Mouse (Mus musculus): ENCODE data around the gene Adgrl3. TPM values are rescaled to one million over a fixed set of nuclear protein-coding genes. Genes with fewer than 3 reads are reported as not detected.
A peak's percentile ranks its signal among the peaks of the same experiment; 100 is the strongest.

Gene Adgrl3
- polyA plus RNA-seq, 1 experiment, result 15.8 TPM

DNA sequence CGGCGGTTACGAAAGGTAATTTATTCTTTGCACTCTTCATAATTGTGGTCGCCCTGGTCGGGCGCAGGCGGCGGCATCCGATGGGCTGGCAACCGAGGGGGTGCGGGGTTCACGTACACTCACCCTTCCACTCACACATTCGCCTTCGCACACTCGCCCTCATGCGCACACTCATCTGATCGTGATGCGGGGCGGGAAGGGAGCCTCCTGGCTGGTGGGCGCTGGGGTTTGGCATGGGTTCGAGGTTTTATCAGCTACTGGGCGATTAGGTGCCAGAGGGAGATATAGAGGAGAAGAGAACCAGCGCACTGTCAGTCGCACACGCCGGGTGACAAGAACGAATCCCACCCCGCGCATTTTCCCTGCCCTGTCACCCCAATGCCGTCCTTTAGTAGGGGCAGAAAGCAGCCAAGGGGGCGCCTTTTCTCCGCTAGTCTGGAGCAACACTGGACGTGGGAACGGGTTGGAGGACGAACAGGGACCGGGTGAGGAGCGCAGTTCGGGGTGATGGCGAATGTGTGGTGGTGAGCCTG is 1.5 kb downstream of the Adgrl3 start:
- Histone ChIP-seq H3K27me3 (ENCODE audit: control insufficient read depth, insufficient read depth, insufficient read length) (no peaks in the 10 kb centered on the region), H3K79me2 (ENCODE audit: control insufficient read depth, insufficient read depth) (peaks cover 50% of the 10 kb centered on the region), H3ac (ENCODE audit: control insufficient read depth, insufficient read length) (peak overlapping the region; percentile 89), H3K4me3 (peak overlapping the region; percentile 99), H3K4me2 (ENCODE audit: low read depth) (peak overlapping the region; percentile 89), H3K36me3 (ENCODE audit: control insufficient read depth, insufficient read depth) (no peaks in the 10 kb centered on the region)
- peak; percentile 35 for TF ChIP-seq POLR2A (IDR thresholded peaks at IDR 0.05; ENCODE audit: insufficient read length, low read depth)
- TF ChIP-seq USF1 (IDR thresholded peaks at IDR 0.05; ENCODE audit: low read depth), result no peak

DNA sequence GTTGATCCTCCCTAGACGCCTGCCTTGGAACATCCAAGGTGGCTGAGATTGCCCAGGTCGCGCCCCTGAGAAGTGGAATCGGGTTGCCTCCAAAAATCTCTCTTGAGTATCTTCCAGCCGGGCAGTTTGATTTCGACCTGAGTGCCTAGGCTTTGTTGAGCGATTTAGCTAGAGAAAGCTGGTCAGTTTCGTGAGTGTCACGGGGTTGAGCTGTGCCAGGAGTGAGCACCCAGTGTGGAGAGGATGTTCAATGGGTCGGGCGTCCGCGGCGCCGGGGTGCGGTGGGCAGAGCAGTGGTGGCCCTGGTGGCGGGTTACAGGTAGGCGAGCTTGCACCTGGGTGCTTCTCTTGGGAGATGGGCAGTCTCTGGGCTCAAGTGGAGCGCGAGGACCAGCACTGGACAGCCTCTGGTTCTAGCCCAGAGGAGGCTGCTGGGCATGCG is 1.9 kb downstream of the Adgrl3 start:
- no peak for TF ChIP-seq REST (IDR thresholded peaks at IDR 0.05; ENCODE audit: insufficient read depth, insufficient read length)
- TF ChIP-seq TCF3 (IDR thresholded peaks at IDR 0.05; ENCODE audit: insufficient read length, low read depth), result no peak
- no peak for TF ChIP-seq E2F4 (IDR thresholded peaks at IDR 0.05; ENCODE audit: insufficient read depth)
- TF ChIP-seq POLR2AphosphoS2 (IDR thresholded peaks at IDR 0.05; ENCODE audit: insufficient read length, low read depth), result no peak
- TF ChIP-seq MAX (IDR thresholded peaks at IDR 0.05; ENCODE audit: low read depth), result no peak
- Histone ChIP-seq H3K79me2 (ENCODE audit: control insufficient read depth, insufficient read depth) (peaks cover 55% of the 10 kb centered on the region), H3K27me3 (ENCODE audit: control insufficient read depth, insufficient read depth, insufficient read length) (no peaks in the 10 kb centered on the region), H3ac (ENCODE audit: control insufficient read depth, insufficient read length) (peak overlapping the region; percentile 89), H3K36me3 (ENCODE audit: control insufficient read depth, insufficient read depth) (no peaks in the 10 kb centered on the region), H3K4me2 (ENCODE audit: low read depth) (peak overlapping the region; percentile 89), H3K4me3 (peak overlapping the region; percentile 99)

DNA sequence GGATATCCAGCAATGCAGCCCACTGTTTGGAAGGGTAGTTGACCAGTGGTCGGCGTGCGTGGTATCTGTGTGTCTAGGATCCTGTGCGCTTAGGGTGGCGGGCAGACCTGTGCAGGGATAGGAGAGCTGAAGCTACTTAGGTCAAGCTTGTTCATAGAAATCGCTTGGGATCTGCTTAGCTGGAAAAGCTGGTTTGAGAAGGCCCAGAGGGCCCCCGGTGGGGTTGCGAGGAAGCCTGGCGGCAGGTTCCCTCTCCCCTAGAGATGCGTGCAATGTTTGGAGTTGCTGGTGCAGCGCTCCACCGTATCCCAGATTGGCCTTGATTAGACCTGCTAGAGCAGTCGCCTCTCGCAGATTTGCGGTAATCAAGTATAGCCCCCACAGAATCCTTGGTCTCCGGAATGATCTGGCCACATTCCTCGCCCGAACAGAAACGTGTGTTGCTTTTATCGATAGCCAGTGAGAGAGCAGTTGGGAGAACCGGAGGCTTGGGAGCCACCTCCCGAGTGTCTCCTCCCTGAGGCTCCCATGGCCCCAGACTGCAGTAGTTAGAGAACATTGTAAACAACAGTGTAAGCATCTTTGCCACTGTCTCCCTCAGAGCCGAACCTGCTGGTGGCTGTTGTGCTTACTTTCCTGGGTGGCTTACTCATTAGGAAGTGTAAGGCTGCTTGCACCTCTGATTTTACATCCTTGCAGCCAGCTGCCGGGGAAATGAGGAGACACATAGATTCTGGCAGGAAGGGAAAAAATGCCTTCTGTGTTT is 2.6 kb downstream of the Adgrl3 start:
- Histone ChIP-seq H3K27me3 (ENCODE audit: control insufficient read depth, insufficient read depth, insufficient read length) (no peaks in the 10 kb centered on the region), H3K4me2 (ENCODE audit: low read depth) (peak overlapping the region; percentile 89), H3K36me3 (ENCODE audit: control insufficient read depth, insufficient read depth) (no peaks in the 10 kb centered on the region), H3ac (ENCODE audit: control insufficient read depth, insufficient read length) (peak overlapping the region; percentile 89), H3K79me2 (ENCODE audit: control insufficient read depth, insufficient read depth) (peaks cover 61% of the 10 kb centered on the region), H3K4me3 (peak overlapping the region; percentile 99)
- TF ChIP-seq MYOG (IDR thresholded peaks at IDR 0.05; ENCODE audit: control insufficient read depth in 1 of 3, insufficient read depth in 1 of 3, insufficient read length in 2 of 3, low read depth in 2 of 3), result no peak
- TF ChIP-seq SRF (IDR thresholded peaks at IDR 0.05; ENCODE audit: control insufficient read depth, insufficient read length, low read depth), result no peak
- TF ChIP-seq E2F4 (IDR thresholded peaks at IDR 0.05; ENCODE audit: insufficient read depth), result no peak
- no peak for TF ChIP-seq CEBPB (IDR thresholded peaks at IDR 0.05; ENCODE audit: insufficient read depth, poor library complexity, severe bottlenecking)
- TF ChIP-seq POLR2A (IDR thresholded peaks at IDR 0.05; ENCODE audit: insufficient read length, low read depth), result no peak

DNA sequence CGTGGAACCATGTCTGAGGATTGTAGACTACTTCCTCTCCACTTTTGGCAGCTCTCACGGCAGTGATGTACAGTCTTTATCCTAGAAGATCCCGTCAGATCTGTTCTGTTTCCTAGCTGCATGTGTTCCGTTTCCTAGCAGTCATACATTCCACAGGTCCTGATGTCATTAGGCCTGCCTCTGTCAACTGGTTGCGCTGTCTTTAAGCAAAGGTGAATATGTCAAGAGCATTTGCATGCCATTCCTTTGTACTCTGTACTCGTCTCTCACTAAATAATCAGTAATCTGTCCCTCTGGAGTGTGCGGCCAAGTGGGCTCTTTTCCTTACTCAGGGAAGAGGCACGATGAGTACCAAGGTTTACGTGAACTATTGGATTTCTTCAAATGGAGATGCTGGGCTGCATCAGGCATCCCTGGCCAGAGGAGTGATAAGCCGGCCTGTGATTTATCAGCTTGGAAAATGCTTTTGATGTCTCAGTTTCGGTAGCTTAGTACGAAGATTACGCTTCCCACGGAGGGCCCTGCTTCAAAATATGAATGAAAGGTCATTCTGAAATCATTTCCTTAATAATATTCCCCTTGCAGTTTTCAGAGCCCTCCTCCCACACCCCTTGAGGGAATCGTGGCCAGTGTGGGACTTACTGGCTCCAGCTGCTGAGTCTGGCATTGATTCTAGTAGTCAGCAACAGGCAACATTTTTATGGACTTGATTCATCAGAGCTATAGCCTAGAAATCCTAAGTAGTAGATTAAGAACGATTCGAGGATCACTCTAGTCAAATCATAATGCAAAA is 4.2 kb downstream of the Adgrl3 start:
- Histone ChIP-seq H3K4me3 (peak overlapping the region; percentile 99), H3K4me2 (ENCODE audit: low read depth) (peak overlapping the region; percentile 89), H3K79me2 (ENCODE audit: control insufficient read depth, insufficient read depth) (peaks cover 75% of the 10 kb centered on the region), H3ac (ENCODE audit: control insufficient read depth, insufficient read length) (no peak overlapping the region), H3K27me3 (ENCODE audit: control insufficient read depth, insufficient read depth, insufficient read length) (no peaks in the 10 kb centered on the region), H3K36me3 (ENCODE audit: control insufficient read depth, insufficient read depth) (no peaks in the 10 kb centered on the region)
- TF ChIP-seq MYOG (IDR thresholded peaks at IDR 0.05; ENCODE audit: control insufficient read depth in 1 of 3, insufficient read depth in 1 of 3, insufficient read length in 2 of 3, low read depth in 2 of 3) (no peak), SRF (IDR thresholded peaks at IDR 0.05; ENCODE audit: control insufficient read depth, insufficient read length, low read depth) (no peak), TCF3 (IDR thresholded peaks at IDR 0.05; ENCODE audit: insufficient read length, low read depth) (no peak), POLR2AphosphoS2 (IDR thresholded peaks at IDR 0.05; ENCODE audit: insufficient read length, low read depth) (no peak), MYOD1 (IDR thresholded peaks at IDR 0.05; ENCODE audit: control insufficient read depth in 1 of 3, insufficient read length in 2 of 3, low read depth in 2 of 3) (no peak), MAX (IDR thresholded peaks at IDR 0.05; ENCODE audit: low read depth) (no peak), USF1 (IDR thresholded peaks at IDR 0.05; ENCODE audit: low read depth) (no peak), POLR2A (IDR thresholded peaks at IDR 0.05; ENCODE audit: insufficient read length, low read depth) (no peak), REST (IDR thresholded peaks at IDR 0.05; ENCODE audit: insufficient read depth, insufficient read length) (no peak), CEBPB (IDR thresholded peaks at IDR 0.05; ENCODE audit: insufficient read depth, poor library complexity, severe bottlenecking) (no peak), TCF12 (IDR thresholded peaks at IDR 0.05; ENCODE audit: insufficient read depth, poor library complexity, severe bottlenecking) (no peak), E2F4 (IDR thresholded peaks at IDR 0.05; ENCODE audit: insufficient read depth) (no peak)

DNA sequence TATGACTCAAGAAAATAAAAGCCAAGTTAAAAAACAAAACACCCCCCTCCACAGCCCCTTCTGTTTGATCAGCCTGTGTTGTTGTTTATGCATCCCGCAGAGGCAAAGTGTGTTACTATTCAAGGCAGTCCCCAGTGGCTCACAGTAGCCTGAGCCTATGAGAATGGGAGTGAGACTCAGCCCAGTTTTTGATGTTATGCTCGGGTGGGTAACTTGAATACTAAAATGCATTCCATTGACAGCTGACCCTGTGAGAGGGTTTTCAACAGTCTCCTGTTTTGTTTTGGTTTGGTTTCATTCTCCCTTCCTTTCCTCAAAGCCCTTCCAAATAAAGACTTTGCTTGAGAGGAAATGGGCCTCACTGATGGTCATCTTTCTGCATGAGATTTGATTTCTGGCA is 8.9 kb downstream of the Adgrl3 start:
- H3K4me3 ChIP-seq, result no peak overlapping the region
- H3K36me3 ChIP-seq (ENCODE audit: control insufficient read depth, insufficient read depth), result no peaks in the 10 kb centered on the region
- H3K27me3 ChIP-seq (ENCODE audit: control insufficient read depth, insufficient read depth, insufficient read length), result no peaks in the 10 kb centered on the region
- H3K4me2 ChIP-seq (ENCODE audit: low read depth), result peak overlapping the region; percentile 36
- H3ac ChIP-seq (ENCODE audit: control insufficient read depth, insufficient read length), result no peak overlapping the region
- peaks cover 98% of the 10 kb centered on the region for H3K79me2 ChIP-seq (ENCODE audit: control insufficient read depth, insufficient read depth)
- TF ChIP-seq TCF12 (IDR thresholded peaks at IDR 0.05; ENCODE audit: insufficient read depth, poor library complexity, severe bottlenecking) (no peak), REST (IDR thresholded peaks at IDR 0.05; ENCODE audit: insufficient read depth, insufficient read length) (no peak), CEBPB (IDR thresholded peaks at IDR 0.05; ENCODE audit: insufficient read depth, poor library complexity, severe bottlenecking) (no peak), E2F4 (IDR thresholded peaks at IDR 0.05; ENCODE audit: insufficient read depth) (no peak), MYOG (IDR thresholded peaks at IDR 0.05; ENCODE audit: control insufficient read depth in 1 of 3, insufficient read depth in 1 of 3, insufficient read length in 2 of 3, low read depth in 2 of 3) (no peak), MYOD1 (IDR thresholded peaks at IDR 0.05; ENCODE audit: control insufficient read depth in 1 of 3, insufficient read length in 2 of 3, low read depth in 2 of 3) (no peak), TCF3 (IDR thresholded peaks at IDR 0.05; ENCODE audit: insufficient read length, low read depth) (no peak), SRF (IDR thresholded peaks at IDR 0.05; ENCODE audit: control insufficient read depth, insufficient read length, low read depth) (no peak), POLR2AphosphoS2 (IDR thresholded peaks at IDR 0.05; ENCODE audit: insufficient read length, low read depth) (no peak), USF1 (IDR thresholded peaks at IDR 0.05; ENCODE audit: low read depth) (no peak), POLR2A (IDR thresholded peaks at IDR 0.05; ENCODE audit: insufficient read length, low read depth) (no peak), MAX (IDR thresholded peaks at IDR 0.05; ENCODE audit: low read depth) (no peak)
